Mouse (Mus musculus) olfactory bulb, adult 2 months (tissue): ENCODE data around the gene Fbxo3. TPM values are rescaled to one million over a fixed set of nuclear protein-coding genes. Genes with fewer than 3 reads are reported as not detected.
"Not testable (repeated sequence)": the region's sequence is repeated elsewhere in the genome, so short reads cannot be mapped to it uniquely, and the experiment has no call there.

Source experiments
- H3K27ac ChIP-seq: fragments of 200-500 bp; 2 replicates; pipeline ENCODE4 v1.5.1; 2012; ENCODE audit warnings: low read depth, low read length; ENCODE audit not compliant: insufficient read depth
- H3K4me1 ChIP-seq: fragments of 200-500 bp; 2 replicates; pipeline ENCODE4 v1.6.1; 2012; ENCODE audit warnings: low read length; ENCODE audit not compliant: control insufficient read depth, insufficient read depth
- H3K4me3 ChIP-seq: fragments of 200-500 bp; 2 replicates; pipeline ENCODE4 v1.5.1; 2012; ENCODE audit warnings: mild to moderate bottlenecking, low read depth, low read length, moderate library complexity; ENCODE audit not compliant: insufficient read depth
- CTCF ChIP-seq: fragments of 200-500 bp; IDR thresholded peaks from 2 replicates; pipeline ENCODE4 v1.5.1; 2012; ENCODE audit warnings: low read depth, mild to moderate bottlenecking, low read length, moderate library complexity; ENCODE audit not compliant: insufficient read depth
- POLR2A ChIP-seq: fragments of 200-500 bp; IDR thresholded peaks from 2 replicates; pipeline ENCODE4 v1.6.1; 2012; ENCODE audit warnings: mild to moderate bottlenecking, low read depth, low read length, moderate library complexity; ENCODE audit not compliant: insufficient read depth
- WGBS: fragments of 180-500 bp; shearing (Covaris S2); methylation state at CpG from one replicate; pipeline ENCODE4 v1.1.7; 2018; 5-methylcytosine and 5-hydroxymethylcytosine counted together
- polyA plus RNA-seq: library from polyadenylated mRNA; stranded (reverse); fragments of >200 nt; gene quantifications from 2 replicates; pipeline ENCODE4 v1.2.4, GENCODE M21; 2012; ENCODE audit warnings: low replicate concordance; ENCODE audit not compliant: missing spikeins, insufficient read depth, insufficient read length

Fbxo3 gene
- polyA plus RNA-seq, 1 experiment: not detected

GRCm38 (mm10) chr2:104058381-104058780, 30.9 kb downstream of the Fbxo3 start:
- no peak overlapping the region for H3K4me3 ChIP-seq
- TF ChIP-seq CTCF: no peak
- TF ChIP-seq POLR2A: no peak
- no peaks in the 10 kb centered on the region for H3K4me1 ChIP-seq
- H3K27ac ChIP-seq: no peak overlapping the region
- WGBS: 97% methylated on average over 1 of the region's 1 CpGs

DNA sequence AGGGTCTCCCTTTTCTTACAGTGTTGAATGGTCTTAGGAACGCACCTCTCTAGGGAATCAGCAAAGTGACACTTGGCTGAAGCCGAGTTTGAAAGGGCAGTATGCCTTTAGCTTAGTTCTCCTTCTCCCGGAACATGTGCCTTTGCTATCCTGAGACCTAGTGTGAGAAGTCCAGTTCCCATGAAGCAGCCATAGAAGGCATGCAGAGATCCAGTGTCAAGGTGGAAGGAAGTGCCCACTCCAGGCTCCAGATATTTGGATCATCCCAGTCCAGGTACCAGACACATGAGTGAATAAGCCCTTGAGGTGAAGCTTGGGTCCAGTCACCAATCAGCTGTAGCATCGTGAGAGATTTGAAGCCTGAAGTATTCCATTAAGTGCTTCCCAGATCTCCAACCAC, 31.4 kb downstream of the Fbxo3 start:
- H3K4me3 ChIP-seq: no peak overlapping the region
- WGBS: 91% methylated on average over 4 of the region's 4 CpGs
- no peak overlapping the region for H3K27ac ChIP-seq
- no peaks in the 10 kb centered on the region for H3K4me1 ChIP-seq
- TF ChIP-seq CTCF (no peak), POLR2A (no peak)

DNA sequence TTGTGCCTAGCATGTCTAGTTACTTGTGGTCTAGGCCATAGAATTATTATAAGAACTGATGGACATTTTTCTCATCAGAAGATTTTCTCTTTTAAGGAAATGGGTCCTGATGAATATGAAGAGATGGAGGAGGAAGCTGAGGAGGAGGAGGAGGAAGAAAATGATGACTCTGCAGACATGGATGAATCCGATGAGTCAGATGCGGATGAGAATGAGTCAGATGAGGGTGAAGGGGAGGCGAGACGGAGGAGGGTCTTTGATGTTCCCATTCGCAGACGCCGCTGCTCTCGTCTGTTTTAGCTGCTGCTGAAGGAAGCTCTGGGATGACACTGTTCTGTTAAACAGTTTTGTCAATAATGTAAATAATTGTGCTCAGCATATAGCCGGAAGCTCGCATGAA, 32.3 kb downstream of the Fbxo3 start:
- Histone ChIP-seq H3K27ac (no peak overlapping the region), H3K4me3 (no peak overlapping the region), H3K4me1 (no peaks in the 10 kb centered on the region)
- no peak for TF ChIP-seq POLR2A
- no peak for TF ChIP-seq CTCF
- 74% methylated on average over 10 of the region's 10 CpGs for WGBS

DNA sequence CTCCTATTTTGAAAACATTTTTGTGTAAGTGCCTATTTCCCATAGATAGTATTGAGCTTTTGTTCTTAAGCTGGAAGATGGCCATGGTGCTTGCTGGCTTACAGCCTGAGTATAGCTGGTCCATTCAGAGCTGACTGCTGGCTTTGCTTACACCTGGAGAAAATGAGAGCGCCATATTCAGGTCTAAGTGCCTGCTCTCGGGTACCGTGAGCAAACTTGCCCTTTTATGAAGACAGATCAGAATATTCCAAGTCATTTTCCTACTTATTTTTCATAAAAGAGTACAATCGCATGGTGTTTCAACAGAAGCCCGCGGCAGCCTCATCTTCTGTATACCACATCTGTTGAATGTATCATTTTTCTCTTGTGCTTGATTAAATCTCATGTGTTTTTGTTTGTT, 33.5 kb downstream of the Fbxo3 start:
- Histone ChIP-seq H3K4me1 (no peaks in the 10 kb centered on the region), H3K4me3 (no peak overlapping the region), H3K27ac (no peak overlapping the region)
- no peak for TF ChIP-seq CTCF
- no peak for TF ChIP-seq POLR2A
- 89% methylated on average over 6 of the region's 6 CpGs for WGBS

- Histone ChIP-seq H3K4me1 (no peaks in the 10 kb centered on the region), H3K27ac (no peak overlapping the region), H3K4me3 (no peak overlapping the region)
- TF ChIP-seq POLR2A (no peak), CTCF (no peak)
Measured at GRCm38 (mm10) chr2:104062665-104063064, 35.1 kb downstream of the Fbxo3 start.

DNA sequence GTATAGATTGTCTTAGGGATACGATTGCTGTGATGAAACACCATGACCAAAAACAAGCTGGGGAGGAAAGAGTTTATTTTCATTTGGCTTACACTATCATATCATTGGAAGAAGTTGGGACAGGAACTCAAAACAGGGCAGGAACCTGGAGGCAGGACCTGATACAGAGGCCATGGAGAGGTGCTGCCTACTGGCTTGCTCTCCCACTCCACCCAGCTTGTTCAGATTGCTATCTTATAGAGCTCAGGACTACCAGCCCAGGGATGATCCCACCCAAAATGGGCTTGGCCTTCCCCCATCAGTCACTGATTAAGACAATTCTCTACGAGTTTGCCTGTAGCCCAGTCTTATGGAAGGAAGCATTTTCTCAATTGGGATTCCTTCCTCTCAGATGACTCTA, 36.6 kb downstream of the Fbxo3 start:
- 87% methylated on average over 2 of the region's 2 CpGs for WGBS
- no peaks in the 10 kb centered on the region for H3K4me1 ChIP-seq
- no peak overlapping the region for H3K27ac ChIP-seq
- no peak overlapping the region for H3K4me3 ChIP-seq
- TF ChIP-seq POLR2A (no peak), CTCF (no peak)

- not testable (repeated sequence) for H3K4me1 ChIP-seq, H3K4me3 ChIP-seq, H3K27ac ChIP-seq
- 75% methylated on average over 6 of the region's 6 CpGs for WGBS
Measured at GRCm38 (mm10) chr2:104065526-104065925, 38.0 kb downstream of the Fbxo3 start, which contains the start of gene Gm10912. Gene Gm10912 (plus strand): TSS chr2:104065826.

DNA sequence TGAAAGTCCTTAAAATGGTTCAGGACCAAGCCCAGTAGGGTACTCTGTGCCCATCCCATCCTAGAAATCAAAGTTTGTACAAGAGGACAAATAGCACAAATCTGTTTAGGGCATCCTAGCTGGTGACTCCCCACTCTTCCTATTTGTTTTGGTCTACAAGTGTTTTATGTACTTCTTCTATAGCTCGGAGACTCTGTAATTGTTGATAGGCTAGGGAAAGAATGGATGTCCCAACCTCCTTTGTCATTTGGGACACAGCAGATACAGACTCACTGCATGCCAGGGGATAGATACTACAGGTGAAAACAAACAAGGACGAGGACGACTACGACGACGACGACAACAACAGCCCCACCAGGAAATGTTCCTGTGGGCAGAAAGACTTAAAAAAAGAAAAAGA, 40.9 kb downstream of the Fbxo3 start, which contains the start of gene Gm10799:
Gene Gm10799, minus strand, starts transcription at position 101 of the 400 bp plus-strand sequence.
- not testable (repeated sequence) for H3K27ac ChIP-seq, H3K4me3 ChIP-seq, H3K4me1 ChIP-seq
- 89% methylated on average over 7 of the region's 7 CpGs for WGBS

DNA sequence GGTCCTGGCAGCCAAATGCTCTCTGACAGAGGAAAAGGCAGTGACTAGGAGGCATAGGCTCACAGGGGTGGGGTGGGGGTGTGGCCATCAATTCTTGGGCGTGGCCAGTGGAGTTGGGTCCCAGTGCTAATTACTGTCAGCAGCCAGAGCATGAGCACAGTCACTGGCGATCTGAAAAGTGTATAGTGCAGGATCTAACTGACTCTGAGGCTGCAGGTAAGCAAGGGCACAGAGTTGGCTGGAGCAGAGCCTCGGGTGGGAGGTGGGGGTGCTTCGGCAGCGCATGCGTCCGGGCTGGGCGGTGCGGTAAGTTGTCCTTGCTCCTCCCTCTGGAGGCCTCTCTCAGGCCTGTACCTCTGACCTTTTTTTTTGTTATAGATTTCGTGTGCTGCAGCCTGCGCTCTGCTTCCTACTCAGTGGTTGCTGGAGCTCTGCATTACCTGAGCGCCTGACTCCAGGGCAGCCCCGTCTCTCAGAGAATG, 42.2 kb downstream of the Fbxo3 start, which contains the start of gene Cd59b:
Gene Cd59b, plus strand, starts transcription at position 146 of the 482 bp plus-strand sequence.
- Histone ChIP-seq H3K4me1 (peaks cover 6% of the 10 kb centered on the region), H3K4me3 (peak within 1 kb of the TSS; percentile 45), H3K27ac (no peak within 1 kb of the TSS)
- WGBS: 10% methylated on average over 13 of the region's 13 CpGs
- TF ChIP-seq POLR2A: no peak
- TF ChIP-seq CTCF: no peak

DNA sequence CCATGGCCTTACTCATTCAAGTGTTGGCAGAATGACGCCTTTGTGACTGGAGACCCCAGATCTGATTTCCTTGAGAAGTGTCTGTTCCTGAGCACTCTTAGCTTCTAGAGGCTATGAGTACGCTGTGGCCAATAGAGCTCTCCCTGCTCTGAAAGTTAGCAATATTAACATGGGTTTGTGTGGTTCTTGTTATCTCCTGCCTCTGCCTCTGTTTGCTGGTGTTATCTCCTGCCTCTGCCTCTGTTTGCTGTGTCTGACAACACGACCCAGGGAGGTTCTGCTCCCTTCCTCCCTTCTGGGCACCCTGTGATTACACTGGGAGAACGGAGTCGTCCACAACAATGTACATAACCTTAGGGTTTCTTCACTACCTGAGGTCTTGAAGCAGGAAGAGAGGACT, 50.8 kb downstream of the Fbxo3 start:
- not testable (repeated sequence) for H3K4me1 ChIP-seq, H3K27ac ChIP-seq, H3K4me3 ChIP-seq
- 88% methylated on average over 5 of the region's 5 CpGs for WGBS

- not testable (repeated sequence) for H3K4me1 ChIP-seq, H3K27ac ChIP-seq, H3K4me3 ChIP-seq
- WGBS: no CpG with 5 or more reads among the region's 1 CpGs
Measured at GRCm38 (mm10) chr2:104081436-104082050, 54.0 kb downstream of the Fbxo3 start.
